Mouse (Mus musculus): ENCODE results near the gene Thoc6. TPM values are rescaled to one million over a fixed set of nuclear protein-coding genes. Genes with fewer than 3 reads are reported as not detected.

Gene Thoc6
- polyA plus RNA-seq, 1 experiment, result not detected

DNA sequence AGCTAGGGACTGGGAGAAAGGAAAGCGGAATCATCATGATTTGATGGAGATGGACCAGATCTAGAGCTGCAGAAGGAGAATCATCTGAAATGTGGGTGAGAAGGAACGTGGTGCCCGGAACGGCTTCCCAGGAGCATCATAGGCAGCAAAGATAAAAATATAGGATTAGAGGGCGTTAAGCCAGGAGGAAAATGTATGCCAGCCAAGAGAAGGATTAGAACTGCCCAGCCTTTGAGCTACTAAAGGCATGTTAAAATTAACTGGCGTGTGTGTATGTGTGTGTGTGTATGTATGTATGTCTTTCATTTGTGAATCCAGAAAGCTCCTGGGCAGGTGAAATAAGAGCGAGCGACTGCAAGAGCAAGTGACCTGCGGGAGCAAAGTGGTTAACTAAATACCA is 29.6 kb upstream of the Thoc6 start:
- TF ChIP-seq CTCF (IDR thresholded peaks at IDR 0.05; ENCODE audit: insufficient read depth, low read depth, low read length) (no peak), POLR2A (IDR thresholded peaks at IDR 0.05; ENCODE audit: insufficient read depth, low read depth, low read length) (no peak)
- WGBS, result 89% methylated on average over 9 of the region's 9 CpGs
- Histone ChIP-seq H3K4me1 (ENCODE audit: control insufficient read depth, insufficient read depth, low read length) (peaks cover 6% of the 10 kb centered on the region; the same call in 1 of the 2 replicates), H3K4me3 (ENCODE audit: insufficient read depth, low read depth, low read length) (no peak overlapping the region), H3K27ac (ENCODE audit: insufficient read depth, low read depth, low read length) (no peak overlapping the region)

DNA sequence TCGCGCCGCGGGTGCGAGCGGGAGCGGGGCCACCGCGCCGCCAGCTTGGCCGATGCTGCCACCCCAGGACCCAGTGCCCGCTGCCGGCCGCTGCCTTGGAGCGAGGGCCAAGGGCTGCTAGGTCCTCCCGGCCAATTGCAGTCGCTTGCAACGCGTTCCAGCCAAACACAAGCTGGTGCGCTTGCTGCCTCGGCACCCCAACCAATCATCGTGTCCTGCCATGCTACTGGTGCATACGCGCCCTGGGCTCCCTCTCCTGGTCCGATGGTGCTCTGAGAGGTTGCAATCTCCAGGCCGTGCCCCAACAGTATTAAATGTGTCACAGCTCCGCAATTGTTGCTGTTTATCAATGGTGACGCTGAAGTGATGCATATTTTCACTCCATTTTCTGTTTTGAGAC is 26.4 kb upstream of the Thoc6 start:
- under 1% methylated on average over 28 of the region's 28 CpGs for WGBS
- no peak; the same call in 1 of the 2 replicates for TF ChIP-seq POLR2A (IDR thresholded peaks at IDR 0.05; ENCODE audit: insufficient read depth, low read depth, low read length)
- TF ChIP-seq CTCF (IDR thresholded peaks at IDR 0.05; ENCODE audit: insufficient read depth, low read depth, low read length), result no peak
- Histone ChIP-seq H3K4me3 (ENCODE audit: insufficient read depth, low read depth, low read length) (peak overlapping the region; percentile 62), H3K27ac (ENCODE audit: insufficient read depth, low read depth, low read length) (0 out of 2 replicates have a peak overlapping the region, but pooled peaks have one; percentile 5), H3K4me1 (ENCODE audit: control insufficient read depth, insufficient read depth, low read length) (peaks cover 6% of the 10 kb centered on the region; the same call in 1 of the 2 replicates)

DNA sequence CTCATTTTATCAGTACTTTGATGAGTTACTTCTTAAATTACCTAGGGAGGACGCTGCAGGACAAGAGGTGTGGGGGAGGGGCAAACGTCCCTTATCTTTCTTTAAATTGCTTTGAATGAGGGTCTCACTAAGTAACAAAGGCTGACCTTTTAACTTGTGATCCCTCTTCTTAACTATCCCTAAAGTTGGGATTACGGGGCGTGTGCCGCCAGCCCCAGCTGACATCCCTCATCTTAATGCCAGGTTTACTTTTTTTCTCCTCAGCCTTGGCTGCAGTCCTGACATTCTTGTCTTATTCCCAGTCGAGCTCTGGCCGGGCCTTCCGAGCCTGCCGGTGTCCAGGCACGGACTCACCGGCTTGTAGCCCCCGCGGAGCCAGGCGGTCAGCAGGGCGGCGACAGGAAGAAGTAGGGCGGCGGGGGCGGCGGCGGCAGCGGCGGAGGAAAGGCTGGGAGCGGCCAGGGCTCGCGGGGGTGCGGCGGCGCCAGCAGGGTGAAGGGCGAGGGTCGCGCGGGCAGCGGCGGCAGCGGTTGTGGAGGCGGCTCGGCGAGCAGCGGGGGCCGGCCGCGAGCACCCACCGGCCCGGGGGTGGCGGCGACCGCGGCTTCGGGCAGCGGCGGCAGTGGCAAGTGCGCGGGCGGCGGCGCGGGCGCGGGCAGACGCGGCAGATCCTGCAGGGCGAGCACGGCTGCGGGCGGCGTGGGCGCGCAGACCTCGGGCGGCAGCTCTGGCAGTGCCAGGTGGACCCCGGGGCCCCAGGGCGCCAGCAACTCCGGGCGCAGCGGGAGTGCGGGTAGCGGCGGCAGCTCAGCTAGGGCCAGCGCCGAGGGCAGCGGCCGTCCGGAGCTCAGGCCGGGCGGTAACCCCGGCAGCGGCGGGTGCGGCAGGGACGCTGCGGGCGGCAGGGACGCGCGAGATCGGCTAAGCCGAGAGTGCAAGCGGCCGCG is 25.7 kb upstream of the Thoc6 start:
- peaks cover 3% of the 10 kb centered on the region; the same call in 1 of the 2 replicates for H3K4me1 ChIP-seq (ENCODE audit: control insufficient read depth, insufficient read depth, low read length)
- H3K27ac ChIP-seq (ENCODE audit: insufficient read depth, low read depth, low read length), result 0 out of 2 replicates have a peak overlapping the region, but pooled peaks have one; percentile 5
- peak overlapping the region; percentile 62 for H3K4me3 ChIP-seq (ENCODE audit: insufficient read depth, low read depth, low read length)
- TF ChIP-seq CTCF (IDR thresholded peaks at IDR 0.05; ENCODE audit: insufficient read depth, low read depth, low read length) (no peak), POLR2A (IDR thresholded peaks at IDR 0.05; ENCODE audit: insufficient read depth, low read depth, low read length) (no peak; the same call in 1 of the 2 replicates)
- 6% methylated on average over 97 of the region's 101 CpGs for WGBS

DNA sequence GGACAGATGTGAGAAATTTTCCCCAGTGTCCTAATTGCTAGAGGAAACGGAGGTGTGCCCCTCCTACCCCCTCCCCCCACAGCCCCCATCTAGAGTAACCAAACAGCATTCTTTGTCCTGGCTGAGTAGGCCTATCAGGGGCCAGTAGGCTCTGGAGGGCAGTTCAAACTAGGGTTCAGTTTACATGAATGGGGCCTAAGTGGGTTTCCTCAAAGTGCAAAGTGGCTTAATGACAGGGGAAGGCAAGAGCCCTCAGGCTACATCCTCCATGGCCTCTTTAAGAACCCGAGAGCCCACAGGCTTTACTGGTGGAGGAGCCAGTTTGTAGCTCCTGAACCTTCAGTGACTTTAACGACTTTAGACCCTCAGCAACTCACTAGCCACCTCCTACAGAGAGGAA is 22.1 kb upstream of the Thoc6 start:
- no peak for TF ChIP-seq POLR2A (IDR thresholded peaks at IDR 0.05; ENCODE audit: insufficient read depth, low read depth, low read length)
- TF ChIP-seq CTCF (IDR thresholded peaks at IDR 0.05; ENCODE audit: insufficient read depth, low read depth, low read length), result no peak
- WGBS, result 55% methylated on average over 3 of the region's 3 CpGs
- Histone ChIP-seq H3K4me3 (ENCODE audit: insufficient read depth, low read depth, low read length) (no peak overlapping the region), H3K27ac (ENCODE audit: insufficient read depth, low read depth, low read length) (no peak overlapping the region), H3K4me1 (ENCODE audit: control insufficient read depth, insufficient read depth, low read length) (peaks cover 3% of the 10 kb centered on the region; the same call in 1 of the 2 replicates)

DNA sequence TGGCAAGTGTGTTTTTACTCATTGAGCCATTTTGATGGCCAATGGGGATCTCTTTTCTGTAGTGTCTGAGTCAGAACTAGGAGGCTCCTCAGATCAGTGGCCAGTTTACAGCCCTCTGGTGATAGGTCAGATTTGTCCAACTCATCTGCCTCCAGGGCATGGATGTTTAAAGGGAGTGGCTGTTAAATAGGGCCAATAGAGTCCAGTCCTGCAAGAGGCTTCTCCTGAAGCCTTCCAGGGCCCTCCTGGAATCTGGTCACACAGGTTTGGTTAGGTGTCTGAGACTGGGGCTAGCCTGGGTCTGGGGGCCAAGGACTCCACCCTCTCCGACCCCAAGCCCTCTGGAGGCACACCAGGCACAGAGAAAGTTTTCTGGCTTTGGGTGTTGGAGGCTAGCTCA is 20.8 kb upstream of the Thoc6 start:
- Histone ChIP-seq H3K4me1 (ENCODE audit: control insufficient read depth, insufficient read depth, low read length) (peaks cover 3% of the 10 kb centered on the region; the same call in 1 of the 2 replicates), H3K4me3 (ENCODE audit: insufficient read depth, low read depth, low read length) (no peak overlapping the region), H3K27ac (ENCODE audit: insufficient read depth, low read depth, low read length) (no peak overlapping the region)
- WGBS, result 65% methylated on average over 1 of the region's 1 CpGs
- TF ChIP-seq CTCF (IDR thresholded peaks at IDR 0.05; ENCODE audit: insufficient read depth, low read depth, low read length), result no peak
- no peak for TF ChIP-seq POLR2A (IDR thresholded peaks at IDR 0.05; ENCODE audit: insufficient read depth, low read depth, low read length)

DNA sequence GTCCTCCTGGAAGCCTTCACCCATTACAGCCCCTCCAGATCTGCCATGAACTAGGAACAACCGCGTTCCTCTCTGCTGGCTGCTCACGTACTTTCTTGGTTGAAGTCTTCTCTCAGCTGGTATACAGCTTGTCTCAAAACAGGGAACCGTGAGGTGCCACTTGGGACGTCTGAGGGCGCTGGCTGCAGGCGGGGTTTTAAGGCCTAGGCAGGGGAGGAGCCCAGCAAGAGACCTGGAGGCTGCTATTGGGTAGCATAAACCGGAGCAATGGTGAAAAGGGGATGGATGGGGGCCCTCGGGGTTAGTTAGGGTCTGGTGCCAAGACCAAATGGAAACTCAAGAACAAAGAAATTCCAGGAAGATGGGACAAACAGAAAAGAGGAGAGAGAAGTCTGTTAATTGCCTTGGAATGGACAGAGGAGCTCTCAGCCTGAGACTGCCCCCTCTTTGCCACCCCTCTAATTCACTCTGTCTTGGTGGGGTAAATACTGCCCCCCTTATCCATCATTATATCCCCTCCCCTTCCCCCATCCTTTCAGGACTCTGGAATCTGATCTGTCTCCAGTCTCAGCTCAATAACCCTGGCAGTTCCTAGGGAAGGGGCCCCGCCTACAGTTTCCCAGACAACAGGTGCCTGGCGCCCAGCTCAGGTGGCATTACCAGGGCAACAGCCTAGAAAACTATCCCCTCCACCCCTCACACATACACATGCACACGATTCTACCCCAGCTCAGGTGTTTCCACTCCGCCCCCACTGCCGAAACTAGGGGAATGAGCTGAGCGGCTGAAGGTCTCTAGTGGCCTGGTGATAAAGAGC is 10.4 kb upstream of the Thoc6 start, which contains the start of gene Cldn9:
Gene Cldn9 (minus strand): TSS at position 171 of the 817 bp plus-strand sequence.
- WGBS, result 48% methylated on average over 15 of the region's 15 CpGs
- TF ChIP-seq POLR2A (IDR thresholded peaks at IDR 0.05; ENCODE audit: insufficient read depth, low read depth, low read length) (no peak), CTCF (IDR thresholded peaks at IDR 0.05; ENCODE audit: insufficient read depth, low read depth, low read length) (no peak)
- H3K27ac ChIP-seq (ENCODE audit: insufficient read depth, low read depth, low read length), result no peak within 1 kb of the TSS
- no peak within 1 kb of the TSS for H3K4me3 ChIP-seq (ENCODE audit: insufficient read depth, low read depth, low read length)
- H3K4me1 ChIP-seq (ENCODE audit: control insufficient read depth, insufficient read depth, low read length), result peaks cover 8% of the 10 kb centered on the region; the same call in 1 of the 2 replicates

DNA sequence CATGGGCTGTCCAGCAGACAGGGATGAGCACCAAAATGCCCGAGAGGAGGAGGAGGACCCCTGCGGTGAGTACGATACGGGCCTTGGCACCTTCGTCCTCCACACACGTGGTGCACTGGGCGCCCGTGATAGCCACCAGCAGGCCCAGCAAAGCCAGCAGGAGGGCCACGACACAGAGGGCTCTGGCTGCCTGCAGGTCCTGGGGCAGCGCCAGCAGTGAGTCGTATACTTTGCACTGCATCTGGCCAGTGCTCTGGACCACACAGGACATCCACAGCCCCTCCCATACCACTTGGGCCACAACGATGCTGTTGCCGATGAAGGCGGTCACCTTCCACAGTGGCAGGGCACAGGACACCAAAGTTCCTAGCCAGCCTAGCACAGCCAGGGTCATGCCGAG is 9.5 kb upstream of the Thoc6 start:
- WGBS, result 34% methylated on average over 15 of the region's 15 CpGs
- H3K27ac ChIP-seq (ENCODE audit: insufficient read depth, low read depth, low read length), result no peak overlapping the region
- H3K4me3 ChIP-seq (ENCODE audit: insufficient read depth, low read depth, low read length), result no peak overlapping the region
- peaks cover 8% of the 10 kb centered on the region; the same call in 1 of the 2 replicates for H3K4me1 ChIP-seq (ENCODE audit: control insufficient read depth, insufficient read depth, low read length)
- TF ChIP-seq POLR2A (IDR thresholded peaks at IDR 0.05; ENCODE audit: insufficient read depth, low read depth, low read length) (no peak), CTCF (IDR thresholded peaks at IDR 0.05; ENCODE audit: insufficient read depth, low read depth, low read length) (no peak)

DNA sequence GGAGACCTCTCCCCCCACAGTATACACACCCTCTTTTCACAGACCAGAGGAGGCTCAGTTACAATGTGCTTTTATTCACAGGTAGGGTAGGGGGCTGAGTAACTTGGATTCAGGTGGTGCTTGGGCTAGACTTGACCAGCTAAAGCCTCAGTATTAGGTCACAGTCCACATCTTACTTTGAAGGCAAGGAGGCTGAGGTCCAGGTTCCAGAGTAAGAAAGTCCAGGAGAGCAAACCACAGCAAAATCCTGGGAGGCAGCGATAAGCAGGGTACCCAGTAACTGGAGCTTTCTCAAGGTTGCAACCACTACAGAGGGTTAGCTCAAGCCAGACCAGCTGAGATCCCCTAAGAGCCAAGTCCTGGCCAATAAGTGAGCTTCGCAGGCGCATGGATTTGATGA is 8.8 kb upstream of the Thoc6 start:
- Histone ChIP-seq H3K4me3 (ENCODE audit: insufficient read depth, low read depth, low read length) (no peak overlapping the region), H3K27ac (ENCODE audit: insufficient read depth, low read depth, low read length) (no peak overlapping the region), H3K4me1 (ENCODE audit: control insufficient read depth, insufficient read depth, low read length) (peaks cover 8% of the 10 kb centered on the region; the same call in 1 of the 2 replicates)
- 85% methylated on average over 3 of the region's 3 CpGs for WGBS
- TF ChIP-seq CTCF (IDR thresholded peaks at IDR 0.05; ENCODE audit: insufficient read depth, low read depth, low read length) (no peak), POLR2A (IDR thresholded peaks at IDR 0.05; ENCODE audit: insufficient read depth, low read depth, low read length) (no peak)

All from olfactory bulb, adult 2 months (tissue).